Mouse (Mus musculus): ENCODE measurements around the gene Jazf1. TPM values are rescaled to one million over a fixed set of nuclear protein-coding genes. Genes with fewer than 3 reads are reported as not detected.

The Jazf1 gene
- 12.7 and 13.9 TPM in 2 replicates for polyA plus RNA-seq (2015; fragmentation: Nextera tagmentation; extraction: Ambion mirVana)

DNA sequence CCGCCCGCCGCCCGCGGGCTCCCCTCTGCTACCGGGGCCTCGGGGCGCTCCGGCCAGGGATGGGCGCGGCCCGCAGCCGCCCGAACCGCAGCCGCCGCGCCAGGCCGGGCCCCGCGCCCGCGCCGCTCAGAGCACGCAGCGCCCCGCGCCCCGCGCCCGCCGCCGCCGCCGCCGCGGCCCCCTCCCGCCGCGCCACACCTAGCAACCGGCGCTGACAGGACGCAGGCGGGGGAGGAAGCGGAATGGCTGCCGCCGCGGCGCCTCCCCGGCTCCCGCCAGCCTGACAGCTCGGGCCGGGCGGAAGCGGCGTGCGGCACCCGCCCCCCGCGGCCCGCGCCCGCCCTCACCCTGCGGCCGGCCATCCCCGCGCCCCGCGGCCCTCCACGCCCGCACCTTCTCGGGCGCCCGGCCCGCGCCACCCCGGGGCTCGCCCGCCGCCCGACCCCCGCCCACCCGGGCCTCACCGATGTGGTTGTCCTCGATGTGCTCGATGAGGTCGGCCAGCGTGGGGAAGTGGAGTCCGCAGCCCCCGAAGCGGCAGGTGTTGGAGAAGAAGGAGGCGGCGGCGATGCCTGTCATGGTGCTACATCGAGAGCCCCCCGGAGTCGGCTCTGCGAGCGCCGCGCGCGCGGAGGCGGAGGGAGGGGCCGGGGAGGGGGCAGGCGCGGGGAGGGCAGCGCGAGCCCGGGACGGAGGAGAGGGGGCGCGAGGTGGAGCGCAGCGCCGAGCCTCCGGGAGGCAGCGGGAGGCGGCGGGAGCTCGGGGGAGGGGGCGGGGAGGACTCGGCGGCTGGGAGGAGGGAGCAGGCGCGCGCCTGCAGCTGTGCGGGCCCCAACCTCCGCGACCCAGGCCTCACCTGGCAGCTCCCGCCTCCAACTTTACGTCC is at the start of gene Jazf1:
TSS of gene Jazf1 (minus strand) at position 643 of the 886 bp plus-strand sequence.
- H3K36me3 ChIP-seq: no peaks in the 10 kb centered on the region
- no peaks in the 10 kb centered on the region for H3K27me3 ChIP-seq
- WGBS: under 1% methylated on average over 75 of the region's 133 CpGs

GRCm38 (mm10) chr6:53117855-53118254 is 49.4 kb upstream of the Jazf1 start:
- WGBS: 50% methylated on average over 1 of the region's 1 CpGs
- Histone ChIP-seq H3K4me3 (no peak overlapping the region), H3K4me1 (replicated peaks) (no peaks in the 10 kb centered on the region)

More for the DNA sequence above, at the start of gene Jazf1:
- Histone ChIP-seq H3K4me3 (peak within 1 kb of the TSS; percentile 90), H3K9ac (peak within 1 kb of the TSS; percentile 84), H3K4me2 (peak within 1 kb of the TSS; percentile 92), H3K27ac (peak within 1 kb of the TSS; percentile 84), H3K4me1 (replicated peaks) (peaks cover 17% of the 10 kb centered on the region), H3K9me3 (replicated peaks) (no peaks in the 10 kb centered on the region)
- ATAC-seq (replicated peaks; ENCODE audit: insufficient number of reproducible peaks, insufficient read depth, low FRiP score, low read depth): peak; percentile 81

DNA sequence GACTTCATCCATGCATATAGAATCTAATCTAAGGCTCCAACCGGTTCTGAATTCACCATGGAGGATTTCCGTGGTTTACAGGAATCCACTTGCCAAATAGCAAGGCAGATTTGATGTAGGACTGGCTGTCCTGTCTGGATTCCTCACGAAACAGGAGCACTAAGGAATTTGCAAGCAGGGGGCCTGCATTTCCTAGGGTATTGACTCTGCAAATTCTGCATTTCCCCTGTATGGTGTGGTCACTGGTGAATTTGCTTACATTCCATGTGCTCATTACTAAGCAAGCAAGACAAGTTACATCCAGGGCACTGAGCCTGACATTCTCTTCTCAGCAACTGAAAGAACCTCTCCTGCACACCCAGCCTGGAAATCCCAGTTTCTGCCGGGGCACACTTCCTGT is 18.4 kb upstream of the Jazf1 start:
- Histone ChIP-seq H3K27me3 (no peaks in the 10 kb centered on the region), H3K9ac (no peak overlapping the region), H3K4me3 (no peak overlapping the region), H3K36me3 (no peaks in the 10 kb centered on the region), H3K4me1 (replicated peaks) (no peaks in the 10 kb centered on the region), H3K27ac (no peak overlapping the region), H3K9me3 (replicated peaks) (no peaks in the 10 kb centered on the region), H3K4me2 (no peak overlapping the region)
- ATAC-seq (replicated peaks; ENCODE audit: insufficient number of reproducible peaks, insufficient read depth, low FRiP score, low read depth): no peak
- WGBS: 48% methylated on average over 4 of the region's 4 CpGs

More at GRCm38 (mm10) chr6:53117855-53118254, 49.4 kb upstream of the Jazf1 start:
- Histone ChIP-seq H3K27me3 (no peaks in the 10 kb centered on the region), H3K9ac (no peak overlapping the region), H3K36me3 (no peaks in the 10 kb centered on the region), H3K27ac (no peak overlapping the region), H3K4me2 (no peak overlapping the region), H3K9me3 (replicated peaks) (no peaks in the 10 kb centered on the region)
- ATAC-seq (replicated peaks; ENCODE audit: insufficient number of reproducible peaks, insufficient read depth, low FRiP score, low read depth): no peak

DNA sequence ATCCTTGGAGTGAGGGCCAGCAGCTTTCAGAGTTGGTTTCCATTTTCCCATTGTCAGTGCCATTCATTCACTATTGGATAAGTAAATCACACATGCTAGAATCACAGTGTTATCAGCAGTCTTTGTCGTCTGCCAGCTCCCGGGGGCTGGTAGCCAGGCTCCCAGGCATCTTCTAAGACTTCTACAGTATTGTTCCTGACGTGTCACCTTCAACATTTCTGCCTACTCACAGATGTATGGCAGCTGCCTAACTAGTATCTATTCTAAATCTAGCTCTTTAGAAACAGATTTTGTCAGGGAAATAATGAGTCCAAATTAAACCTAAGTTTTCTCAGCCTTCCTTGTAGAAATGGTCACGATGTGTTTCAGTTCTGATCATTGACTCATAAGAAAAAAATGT is 12.8 kb upstream of the Jazf1 start:
- no peaks in the 10 kb centered on the region for H3K27me3 ChIP-seq
- 41% methylated on average over 4 of the region's 4 CpGs for WGBS
- no peak overlapping the region for H3K4me2 ChIP-seq
- H3K9ac ChIP-seq: no peak overlapping the region
- H3K36me3 ChIP-seq: no peaks in the 10 kb centered on the region
- ATAC-seq (replicated peaks; ENCODE audit: insufficient number of reproducible peaks, insufficient read depth, low FRiP score, low read depth): no peak
- no peak overlapping the region for H3K4me3 ChIP-seq
- H3K9me3 ChIP-seq (replicated peaks): no peaks in the 10 kb centered on the region
- peaks cover 9% of the 10 kb centered on the region for H3K4me1 ChIP-seq (replicated peaks)
- H3K27ac ChIP-seq: no peak overlapping the region

GRCm38 (mm10) chr6:53078671-53079070 is 10.2 kb upstream of the Jazf1 start:
- Histone ChIP-seq H3K27ac (no peak overlapping the region), H3K4me2 (no peak overlapping the region), H3K9me3 (replicated peaks) (no peaks in the 10 kb centered on the region), H3K27me3 (no peaks in the 10 kb centered on the region), H3K36me3 (no peaks in the 10 kb centered on the region), H3K9ac (no peak overlapping the region), H3K4me3 (no peak overlapping the region), H3K4me1 (replicated peaks) (peaks cover 9% of the 10 kb centered on the region)
- 17% methylated on average over 2 of the region's 2 CpGs for WGBS
- ATAC-seq (replicated peaks; ENCODE audit: insufficient number of reproducible peaks, insufficient read depth, low FRiP score, low read depth): no peak

- H3K4me3 ChIP-seq: no peak overlapping the region
- H3K9me3 ChIP-seq (replicated peaks): no peaks in the 10 kb centered on the region
- H3K27me3 ChIP-seq: no peaks in the 10 kb centered on the region
- H3K9ac ChIP-seq: no peak overlapping the region
- no peak overlapping the region for H3K4me2 ChIP-seq
- H3K4me1 ChIP-seq (replicated peaks): peaks cover 17% of the 10 kb centered on the region
- WGBS: 83% methylated on average over 6 of the region's 6 CpGs
- H3K27ac ChIP-seq: no peak overlapping the region
- H3K36me3 ChIP-seq: no peaks in the 10 kb centered on the region
- no peak for ATAC-seq (replicated peaks; ENCODE audit: insufficient number of reproducible peaks, insufficient read depth, low FRiP score, low read depth)
Observed at GRCm38 (mm10) chr6:53071732-53072131, 3.3 kb upstream of the Jazf1 start.

GRCm38 (mm10) chr6:53069976-53070575 is 1.6 kb upstream of the Jazf1 start:
- H3K9ac ChIP-seq: peak overlapping the region; percentile 41; the same call in 1 of the 2 replicates
- no peaks in the 10 kb centered on the region for H3K36me3 ChIP-seq
- no peak overlapping the region for H3K4me3 ChIP-seq
- H3K4me2 ChIP-seq: peak overlapping the region; percentile 92
- ATAC-seq (replicated peaks; ENCODE audit: insufficient number of reproducible peaks, insufficient read depth, low FRiP score, low read depth): no peak; the same call in 1 of the 2 replicates
- peak overlapping the region; percentile 81 for H3K27ac ChIP-seq
- no peaks in the 10 kb centered on the region for H3K9me3 ChIP-seq (replicated peaks)
- no peaks in the 10 kb centered on the region for H3K27me3 ChIP-seq
- WGBS: 14% methylated on average over 5 of the region's 5 CpGs
- peaks cover 17% of the 10 kb centered on the region for H3K4me1 ChIP-seq (replicated peaks)

- 5% methylated on average over 6 of the region's 6 CpGs for WGBS
- H3K4me1 ChIP-seq (replicated peaks): peaks cover 17% of the 10 kb centered on the region
Observed at GRCm38 (mm10) chr6:53068875-53069178, 396 bp upstream of the Jazf1 start.

GRCm38 (mm10) chr6:53067446-53067988 is 914 bp downstream of the Jazf1 start:
- H3K4me1 ChIP-seq (replicated peaks): peaks cover 17% of the 10 kb centered on the region
- peak overlapping the region; percentile 90 for H3K4me3 ChIP-seq
- no peaks in the 10 kb centered on the region for H3K27me3 ChIP-seq
- ATAC-seq (replicated peaks; ENCODE audit: insufficient number of reproducible peaks, insufficient read depth, low FRiP score, low read depth): peak; percentile 43; the same call in 1 of the 2 replicates
- WGBS: 6% methylated on average over 31 of the region's 41 CpGs
- peak overlapping the region; percentile 92 for H3K4me2 ChIP-seq
- peak overlapping the region; percentile 15; the same call in 1 of the 2 replicates for H3K27ac ChIP-seq
- H3K36me3 ChIP-seq: no peaks in the 10 kb centered on the region
- H3K9ac ChIP-seq: peak overlapping the region; percentile 84
- no peaks in the 10 kb centered on the region for H3K9me3 ChIP-seq (replicated peaks)

More at GRCm38 (mm10) chr6:53068875-53069178, 396 bp upstream of the Jazf1 start:
- no peaks in the 10 kb centered on the region for H3K36me3 ChIP-seq
- peak overlapping the region; percentile 92 for H3K4me2 ChIP-seq
- ATAC-seq (replicated peaks; ENCODE audit: insufficient number of reproducible peaks, insufficient read depth, low FRiP score, low read depth): no peak
- no peaks in the 10 kb centered on the region for H3K9me3 ChIP-seq (replicated peaks)
- H3K4me3 ChIP-seq: peak overlapping the region; percentile 90
- H3K27ac ChIP-seq: peak overlapping the region; percentile 84
- H3K9ac ChIP-seq: peak overlapping the region; percentile 84
- no peaks in the 10 kb centered on the region for H3K27me3 ChIP-seq

GRCm38 (mm10) chr6:53066978-53067377 is 1.5 kb downstream of the Jazf1 start:
- Histone ChIP-seq H3K9ac (no peak overlapping the region), H3K36me3 (no peaks in the 10 kb centered on the region), H3K27ac (no peak overlapping the region), H3K4me2 (peak overlapping the region; percentile 92), H3K4me1 (replicated peaks) (peaks cover 17% of the 10 kb centered on the region), H3K4me3 (peak overlapping the region; percentile 90), H3K27me3 (no peaks in the 10 kb centered on the region), H3K9me3 (replicated peaks) (no peaks in the 10 kb centered on the region)
- 76% methylated on average over 3 of the region's 3 CpGs for WGBS
- ATAC-seq (replicated peaks; ENCODE audit: insufficient number of reproducible peaks, insufficient read depth, low FRiP score, low read depth): no peak

- H3K27me3 ChIP-seq: no peaks in the 10 kb centered on the region
- no peak overlapping the region for H3K4me2 ChIP-seq
- H3K9me3 ChIP-seq (replicated peaks): no peaks in the 10 kb centered on the region
- 0 out of 2 replicates have a peak, but pooled peaks cover 2% of the 10 kb centered on the region for H3K4me1 ChIP-seq (replicated peaks)
- peaks cover 3% of the 10 kb centered on the region; the same call in 1 of the 2 replicates for H3K36me3 ChIP-seq
- no peak for ATAC-seq (replicated peaks; ENCODE audit: insufficient number of reproducible peaks, insufficient read depth, low FRiP score, low read depth)
- no peak overlapping the region for H3K9ac ChIP-seq
- WGBS: 82% methylated on average over 4 of the region's 4 CpGs
- H3K27ac ChIP-seq: no peak overlapping the region
- H3K4me3 ChIP-seq: no peak overlapping the region
Observed at GRCm38 (mm10) chr6:53064070-53064469, 4.4 kb downstream of the Jazf1 start.

All from heart, embryonic 15.5 days (tissue).